Mouse (Mus musculus): ENCODE data around the gene Pgm5.

The Pgm5 gene

GRCm38 (mm10) chr19:24701716-24702115, 159.9 kb downstream of the Pgm5 start:
- no peak for DNase-seq

- no peak for DNase-seq
Measured at GRCm38 (mm10) chr19:24700664-24701063, 161.0 kb downstream of the Pgm5 start.

GRCm38 (mm10) chr19:24699910-24700309, 161.7 kb downstream of the Pgm5 start:
- no peak for DNase-seq

- DNase-seq, result no peak
Measured at GRCm38 (mm10) chr19:24699196-24699595, 162.5 kb downstream of the Pgm5 start.

- no peak for DNase-seq
Measured at GRCm38 (mm10) chr19:24698651-24699050, 163.0 kb downstream of the Pgm5 start.

- DNase-seq, result no peak
Measured at GRCm38 (mm10) chr19:24697946-24698345, 163.7 kb downstream of the Pgm5 start.

DNA sequence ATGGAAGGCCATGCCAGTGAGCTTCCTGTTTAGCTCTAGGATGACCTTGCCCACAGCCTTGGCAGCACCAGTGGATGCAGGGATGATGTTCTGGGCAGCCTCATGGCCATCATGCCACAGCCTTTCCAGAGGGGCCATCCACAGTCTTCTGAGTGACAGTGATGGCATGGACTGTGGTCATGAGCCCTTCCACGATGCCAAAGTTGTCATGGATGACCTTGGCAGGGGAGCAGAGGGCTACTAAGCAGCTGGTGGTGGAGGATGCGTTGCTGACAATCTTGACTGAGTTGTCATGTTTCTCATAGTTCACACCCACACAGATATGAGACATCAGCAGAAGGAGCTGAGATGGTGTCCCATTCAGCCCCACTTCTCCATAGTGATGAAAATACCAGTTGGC, 169.0 kb downstream of the Pgm5 start:
- DNase-seq, result no peak

DNA sequence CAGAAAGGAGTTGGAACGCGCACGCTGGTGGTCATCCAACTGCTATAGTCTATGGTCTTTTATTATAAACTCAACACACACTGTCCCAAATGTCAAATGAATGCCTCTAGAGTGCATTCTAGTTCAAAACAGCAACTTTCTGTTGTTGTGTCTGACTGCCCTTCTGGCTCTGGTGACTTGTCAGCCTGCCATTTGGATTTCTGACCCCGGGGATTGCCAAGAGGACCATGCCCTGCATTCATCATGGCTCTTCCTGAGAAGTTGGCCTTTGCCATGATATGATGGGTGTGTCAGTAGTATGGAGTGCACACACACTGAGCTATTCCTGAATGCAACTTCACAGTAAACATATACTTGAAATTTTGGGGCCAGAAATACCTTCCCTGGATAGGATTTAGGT, 172.1 kb downstream of the Pgm5 start:
- no peak for DNase-seq

DNA sequence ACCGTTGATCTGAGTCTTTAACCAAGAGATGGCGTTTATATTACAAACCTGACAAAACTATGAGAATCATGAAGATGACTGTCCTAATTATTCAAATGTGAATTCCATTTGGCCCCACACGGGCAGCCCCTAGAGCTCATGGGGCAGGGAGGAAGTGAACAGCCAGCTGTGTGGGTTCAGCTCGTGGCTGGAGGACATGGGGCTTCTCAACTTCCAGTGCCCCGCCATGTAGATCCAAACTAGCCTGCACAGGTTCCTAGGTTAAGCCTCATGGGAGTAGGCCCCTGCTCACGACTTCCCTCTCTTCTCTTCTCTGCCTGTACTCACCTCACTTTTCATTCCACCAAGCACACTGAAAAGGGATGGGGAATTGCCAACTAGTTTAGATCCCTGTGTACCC, 173.3 kb downstream of the Pgm5 start:
- no peak for DNase-seq

- no peak for DNase-seq
Measured at GRCm38 (mm10) chr19:24686411-24686810, 175.2 kb downstream of the Pgm5 start.

DNA sequence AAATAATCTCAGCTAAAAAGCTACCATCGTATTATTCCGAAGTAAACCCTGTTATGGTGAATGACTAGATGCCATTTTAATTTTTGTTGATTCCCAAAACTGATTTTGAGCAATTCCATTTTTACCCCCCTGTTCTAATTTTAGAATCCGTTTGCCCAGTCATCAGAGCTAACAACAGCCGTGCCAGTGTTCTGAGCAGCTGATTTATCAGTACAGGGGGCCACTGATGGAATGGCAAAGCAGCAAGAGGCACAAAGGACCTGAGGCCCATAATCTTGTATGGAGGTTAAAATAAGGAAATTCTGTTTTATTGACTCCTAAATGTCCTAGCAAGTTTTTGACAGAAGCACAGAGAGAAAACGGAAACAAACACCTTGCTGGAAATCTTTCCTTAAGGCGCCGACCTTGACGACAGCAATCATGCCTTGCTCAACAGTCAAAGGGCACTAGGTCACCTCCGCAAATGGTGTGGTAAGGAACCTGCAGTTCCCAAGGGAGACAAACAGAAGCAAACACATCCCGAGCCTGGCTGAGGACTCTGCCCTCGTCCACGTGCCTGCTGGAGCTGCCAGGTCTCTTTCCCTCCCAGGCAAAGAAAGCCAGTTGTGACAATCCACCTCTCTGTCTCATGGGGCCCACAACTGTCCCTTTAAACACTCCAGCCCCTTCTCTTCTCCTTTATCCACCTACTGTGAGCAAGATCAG, 178.5 kb downstream of the Pgm5 start:
- DNase-seq, result no peak

GRCm38 (mm10) chr19:24677242-24677984, 184.2 kb downstream of the Pgm5 start:
- DNase-seq, result no peak

DNA sequence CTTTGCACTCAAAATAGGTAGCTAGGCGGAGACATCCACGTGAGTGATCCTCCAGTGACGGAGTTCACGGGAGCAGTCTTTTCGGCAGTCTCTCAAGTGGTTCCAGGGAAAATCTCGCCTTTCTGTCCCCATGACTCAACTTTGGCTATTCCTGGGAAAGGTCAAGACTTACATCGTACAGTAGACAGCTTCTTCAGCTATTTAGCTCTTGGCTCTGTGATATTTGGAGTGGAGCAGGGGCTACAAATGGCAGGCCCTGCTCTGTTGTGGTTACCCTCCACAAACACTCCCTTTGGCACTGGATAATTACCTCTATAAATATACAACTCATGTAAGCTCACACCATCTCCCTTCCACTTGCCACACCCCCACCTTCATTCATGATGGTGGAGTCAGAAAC, 185.2 kb downstream of the Pgm5 start:
- no peak for DNase-seq

DNA sequence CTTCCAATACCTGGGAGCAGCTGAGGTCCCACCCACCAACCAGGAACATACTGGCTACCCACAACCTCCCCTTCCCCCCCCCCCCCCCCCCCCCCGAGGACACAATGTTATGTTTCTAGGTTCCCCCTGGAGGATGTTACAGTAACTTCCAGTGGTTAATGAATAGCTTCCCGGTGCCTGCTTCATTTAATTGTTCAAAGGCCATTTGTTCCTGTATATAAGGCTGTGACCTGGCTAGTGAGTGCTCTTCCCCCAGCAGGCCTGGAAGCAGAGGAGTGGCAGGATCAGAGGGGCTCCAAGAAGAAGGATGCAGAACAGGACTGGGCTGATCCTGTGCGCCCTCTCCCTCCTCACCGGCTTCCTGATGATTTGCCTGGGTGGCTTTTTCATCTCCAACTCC, 187.9 kb downstream of the Pgm5 start, which contains the start of gene Tmem252:
Gene Tmem252 (plus strand): TSS at position 247 of the 400 bp plus-strand sequence.
- DNase-seq, result no peak

- no peak for DNase-seq
Measured at GRCm38 (mm10) chr19:24673331-24673730, 188.3 kb downstream of the Pgm5 start.

GRCm38 (mm10) chr19:24672366-24672960, 189.2 kb downstream of the Pgm5 start:
- no peak for DNase-seq

DNA sequence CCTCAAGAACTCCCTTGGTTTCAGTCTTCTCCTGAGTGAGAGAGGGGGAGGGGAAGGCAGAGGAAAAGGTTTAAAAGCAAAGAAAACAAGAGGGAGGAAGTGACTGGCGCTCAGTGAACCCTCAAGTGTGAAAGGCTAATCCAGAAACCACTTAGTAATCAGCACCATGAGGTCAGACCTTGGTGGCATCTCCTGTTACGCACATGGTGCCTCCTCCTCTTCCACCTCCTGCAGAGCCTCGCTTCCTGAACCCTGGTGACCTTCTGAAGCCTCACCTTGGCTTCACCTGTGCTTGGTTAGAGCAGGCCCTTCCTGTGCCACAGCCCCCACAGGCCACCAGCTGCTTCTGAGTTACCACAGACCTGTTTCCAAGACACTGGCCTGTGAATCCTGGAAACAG, 190.1 kb downstream of the Pgm5 start:
- no peak for DNase-seq

GRCm38 (mm10) chr19:24667527-24667926, 194.1 kb downstream of the Pgm5 start:
- DNase-seq, result no peak

- DNase-seq, result no peak
Measured at GRCm38 (mm10) chr19:24665771-24666170, 195.9 kb downstream of the Pgm5 start.

DNA sequence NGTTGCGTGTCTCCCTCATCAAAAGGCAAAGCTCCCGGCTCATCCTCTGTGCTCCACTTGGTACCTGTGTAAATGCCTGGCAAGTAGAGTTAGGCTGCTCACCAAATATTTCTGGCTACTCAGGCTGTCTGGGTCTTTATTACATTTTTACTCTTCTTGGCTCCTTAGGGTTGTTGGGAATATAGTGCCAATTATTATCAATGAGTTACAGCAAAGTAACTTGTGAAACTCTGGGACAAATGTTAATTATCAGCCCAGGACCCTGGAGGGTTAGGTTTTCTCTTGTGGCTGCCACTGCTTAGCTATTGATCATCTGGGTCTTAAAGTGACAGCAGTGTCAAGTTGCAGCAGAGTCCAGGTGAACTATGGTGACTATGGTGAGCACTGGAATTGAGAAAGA, 199.3 kb downstream of the Pgm5 start:
- DNase-seq, result no peak

DNA sequence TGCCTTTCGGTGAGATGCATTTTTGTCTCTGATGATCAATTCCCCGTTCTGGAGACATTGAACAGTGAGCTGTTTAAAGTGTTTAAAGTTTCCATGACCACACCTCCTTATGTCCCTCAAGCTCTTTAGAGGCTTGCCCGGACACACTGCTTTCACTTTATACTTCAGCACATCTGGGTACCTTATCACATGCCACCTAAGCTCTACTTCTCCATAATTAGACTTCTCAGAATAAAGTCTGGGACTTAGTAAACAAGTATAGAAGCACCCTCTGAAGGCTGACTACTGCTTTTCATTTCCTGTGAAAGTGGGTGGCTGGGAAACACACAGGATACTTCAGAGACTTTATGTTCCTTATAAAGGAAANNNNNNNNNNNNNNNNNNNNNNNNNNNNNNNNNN, 204.7 kb downstream of the Pgm5 start:
- no peak for DNase-seq

DNA sequence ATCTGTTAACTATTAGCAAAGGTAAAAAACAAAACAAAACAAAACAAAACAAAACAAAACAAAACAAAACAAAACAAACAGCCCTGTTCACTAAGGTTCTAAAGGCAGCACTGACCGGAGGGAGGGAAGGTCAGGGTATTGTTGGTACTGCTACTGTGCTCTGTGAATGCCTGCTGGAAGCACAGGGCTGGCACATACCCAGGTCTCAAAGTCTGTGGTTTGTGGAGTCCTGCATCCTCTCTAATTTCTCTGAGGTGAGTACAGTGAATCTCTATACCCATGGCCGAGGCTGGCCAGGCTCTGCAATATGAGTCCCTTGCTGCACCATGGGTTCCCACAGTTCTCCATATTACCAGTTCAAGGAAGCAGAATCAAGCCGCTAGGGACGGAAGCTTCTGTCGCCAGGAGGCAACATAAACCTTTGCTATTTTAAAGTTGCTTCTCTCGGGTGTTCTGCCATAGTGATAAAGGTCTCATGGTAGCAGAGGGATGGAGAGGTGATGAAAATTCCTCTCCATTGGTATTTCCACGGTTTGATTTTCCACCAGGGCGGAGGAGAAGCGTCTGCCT, 208.3 kb downstream of the Pgm5 start:
- no peak for DNase-seq

GRCm38 (mm10) chr19:24652342-24653019, 209.2 kb downstream of the Pgm5 start:
- no peak for DNase-seq

Data from cerebellum, adult 18-20 months (tissue).